Mouse (Mus musculus) bone marrow macrophage, adult 2 months (primary cell): ENCODE measurements around the gene Ibtk.

Experiments used
- CTCF ChIP-seq: IDR thresholded peaks from 2 replicates; pipeline ENCODE4 v1.5.1; 2012; ENCODE audit warnings: low read depth, mild to moderate bottlenecking, low read length, moderate library complexity
- POLR2A ChIP-seq: IDR thresholded peaks from 2 replicates; pipeline ENCODE4 v1.6.1; 2012; ENCODE audit warnings: mild to moderate bottlenecking, low read depth, low read length, borderline replicate concordance

GRCm38 (mm10) chr9:85707302-85707701 is 41.8 kb downstream of the Ibtk start:
- TF ChIP-seq CTCF (no peak), POLR2A (no peak)
